Mouse (Mus musculus): ENCODE data around the gene B3gnt6. TPM values are rescaled to one million over a fixed set of nuclear protein-coding genes. Genes with fewer than 3 reads are reported as not detected.

Gene B3gnt6
- polyA plus RNA-seq, 1 experiment from 2014 or later, result 0.12 TPM

DNA sequence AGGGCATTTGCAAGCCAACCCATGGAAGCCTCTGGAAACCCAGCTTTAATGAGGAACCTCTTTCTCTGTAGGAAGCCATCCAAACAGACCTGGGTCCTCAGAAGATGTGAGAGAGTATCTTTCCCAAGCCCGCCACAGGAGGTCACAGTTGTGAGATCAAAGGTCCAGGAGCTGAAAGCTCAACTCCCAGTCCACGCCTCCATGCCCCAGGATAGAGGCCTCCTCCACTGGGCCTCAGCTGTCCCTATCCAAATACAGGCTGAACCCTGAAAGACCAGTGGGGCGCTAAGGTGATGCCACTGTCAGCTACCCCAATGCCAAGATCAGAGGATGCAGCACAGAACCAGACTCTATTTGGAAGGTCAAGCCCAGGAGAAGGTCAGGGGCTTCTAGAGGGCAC, 56.6 kb downstream of the B3gnt6 start:
- in situ Hi-C loops (cut with MboI; ENCODE audit: low pct_unique_long_range_greater_than_20kb), result no loop called here
- ATAC-seq, result no peak
- H3K27me3 ChIP-seq, result no peaks in the 10 kb centered on the region
- ChIA-PET CTCF (interaction anchor here (0.9 to 2.4 kb wide), 2 partner anchors 10 to 13 kb away, joined by 3 to 9 read pairs; no protein-coding TSS in a partner anchor), POLR2A (interaction anchor here (0.6 to 0.8 kb wide), 2 partner anchors 10 to 105 kb away, joined by 3 to 5 read pairs; no protein-coding TSS in a partner anchor)
- DNase-seq (ENCODE audit: low read depth, low spot score), result no peak
- no peak for TF ChIP-seq CTCF (IDR thresholded peaks at IDR 0.05)

Other genes starting within 250 kb of the B3gnt6 start
- gene Myo7a, start 80.0 kb downstream of the B3gnt6 start, polyA plus RNA-seq (2021), result 4.0 TPM
- 0.62 TPM for gene Omp, start 54.0 kb downstream of the B3gnt6 start, polyA plus RNA-seq (2021)
- gene Capn5, start 21.2 kb downstream of the B3gnt6 start, polyA plus RNA-seq (2021), result 69.8 TPM
- 67.8 TPM for gene Acer3, start 121.7 kb upstream of the B3gnt6 start, polyA plus RNA-seq (2021)
- gene Tsku, start 161.8 kb upstream of the B3gnt6 start, polyA plus RNA-seq (2021), result 22.5 TPM
- not detected for gene Gucy2d, start 240.9 kb upstream of the B3gnt6 start, polyA plus RNA-seq (2021)